Mouse (Mus musculus) midbrain, postnatal 0 days (tissue): ENCODE data around the gene Sytl3. TPM values are rescaled to one million over a fixed set of nuclear protein-coding genes. Genes with fewer than 3 reads are reported as not detected.
"Not testable (repeated sequence)": the region's sequence is repeated elsewhere in the genome, so short reads cannot be mapped to it uniquely, and the experiment has no call there.

ENCODE experiments used
- ATAC-seq: fragments of 200-750 bp; cut with Nextera tagmentation; 2 replicates; pipeline ENCODE4 v1.8.0; 2017; ENCODE audit warnings: moderate number of reproducible peaks, mild to moderate bottlenecking, moderate TSS enrichment, moderate library complexity; ENCODE audit not compliant: low FRiP score
- DNase-seq: peaks from one replicate; pipeline ENCODE4 v3.0.0-alpha.2; 2015; ENCODE audit warnings: low spot score
- H3K27ac ChIP-seq: fragments of 300-500 bp; sonication (generic); 2 replicates; pipeline ENCODE4 v1.5.1; 2014; ENCODE audit warnings: low read depth, mild to moderate bottlenecking, low read length, mixed read lengths
- H3K27me3 ChIP-seq: fragments of 300-500 bp; sonication (generic); 2 replicates; pipeline ENCODE4 v1.6.1; 2014; ENCODE audit warnings: low read length, control low read depth, mixed read lengths; ENCODE audit not compliant: insufficient read depth
- H3K36me3 ChIP-seq: fragments of 300-500 bp; sonication (generic); 2 replicates; pipeline ENCODE4 v1.6.1; 2014; ENCODE audit warnings: low read length, control low read depth, mixed read lengths; ENCODE audit not compliant: insufficient read depth
- H3K4me1 ChIP-seq: fragments of 300-500 bp; sonication (generic); 2 replicates; pipeline ENCODE4 v1.6.1; 2014; ENCODE audit warnings: mild to moderate bottlenecking, control low read depth, antibody characterized with exemption, low read length, mixed read lengths; ENCODE audit not compliant: insufficient read depth
- H3K4me2 ChIP-seq: fragments of 300-500 bp; sonication (generic); 2 replicates; pipeline ENCODE4 v1.6.1; 2014; ENCODE audit warnings: low read depth, mild to moderate bottlenecking, low read length, mixed read lengths; ENCODE audit not compliant: poor library complexity, severe bottlenecking
- H3K4me3 ChIP-seq: fragments of 300-500 bp; sonication (generic); 2 replicates; pipeline ENCODE4 v1.5.1; 2014; ENCODE audit warnings: low read depth, mild to moderate bottlenecking, low read length, moderate library complexity
- H3K9ac ChIP-seq: fragments of 300-500 bp; sonication (generic); replicated peaks from 2 replicates; pipeline ENCODE4 v1.6.1; 2014; ENCODE audit warnings: mild to moderate bottlenecking, low read length, moderate library complexity, mixed read lengths; ENCODE audit not compliant: poor library complexity, severe bottlenecking
- H3K9me3 ChIP-seq: fragments of 300-500 bp; sonication (generic); 2 replicates; pipeline ENCODE4 v1.6.1; 2016; ENCODE audit warnings: low read length, control low read depth
- WGBS: fragments of 180-500 bp; shearing (Covaris S2); extraction: QIAGEN DNeasy Blood & Tissue Kit; methylation state at CpG from one replicate; pipeline ENCODE4 v1.1.7; 2014; 5-methylcytosine and 5-hydroxymethylcytosine counted together
- polyA plus RNA-seq: library from polyadenylated mRNA; unstranded; fragments of >200 nt; fragmentation: Nextera tagmentation; extraction: Ambion mirVana; gene quantifications from 2 replicates; pipeline ENCODE4 v1.2.1, GENCODE M21; 2015
- total RNA-seq: library from RNA; depleted of rRNA; stranded (reverse); fragments of >200 nt; gene quantifications from 2 replicates; pipeline ENCODE4 v1.2.3, GENCODE M21; 2014

The Sytl3 gene
- total and polyA plus RNA-seq, 2 experiments from 2014 or later = 0.65 TPM; not detected in 1

- not testable (repeated sequence) for H3K9ac ChIP-seq, H3K27ac ChIP-seq, H3K36me3 ChIP-seq, H3K4me1 ChIP-seq, H3K9me3 ChIP-seq, DNase-seq, H3K27me3 ChIP-seq, H3K4me2 ChIP-seq, H3K4me3 ChIP-seq, ATAC-seq
- WGBS = 86% methylated on average over 10 of the region's 10 CpGs
Observed at GRCm38 (mm10) chr17:6640044-6640637, 18.8 kb upstream of the Sytl3 start.

DNA sequence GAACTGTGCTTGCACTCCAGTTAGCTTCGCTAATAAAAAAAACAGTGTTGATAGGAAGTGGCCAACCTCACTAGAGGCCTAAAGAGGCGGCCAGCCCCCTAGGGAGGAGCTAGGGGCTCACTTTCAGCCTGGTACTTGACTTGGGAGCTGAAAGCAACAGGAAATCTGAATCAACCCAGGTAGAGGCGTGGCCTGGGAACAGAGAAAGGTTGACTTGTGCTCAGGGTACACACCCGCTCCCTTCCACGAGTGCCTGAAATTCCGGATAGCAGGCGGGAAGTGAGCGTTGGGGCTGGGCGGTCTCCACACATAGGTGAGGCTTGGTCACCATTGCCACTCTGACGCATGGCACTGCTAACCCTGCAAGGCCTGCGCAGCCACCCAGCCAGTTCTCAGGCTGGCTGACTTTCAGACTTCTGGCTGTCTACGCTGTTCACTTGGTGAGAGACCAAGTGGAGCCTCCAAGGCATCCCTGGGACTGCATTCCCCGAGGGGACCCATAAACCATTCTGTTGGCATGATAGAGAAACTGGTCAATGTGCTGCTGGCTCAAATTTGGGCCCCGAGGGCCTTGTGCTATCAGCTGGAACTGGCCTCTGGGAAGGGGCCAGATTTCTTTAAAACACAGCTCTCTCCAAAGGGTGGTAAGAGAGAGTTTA is 18.0 kb upstream of the Sytl3 start:
- H3K4me2 ChIP-seq, H3K4me3 ChIP-seq, H3K27me3 ChIP-seq, H3K9me3 ChIP-seq, ATAC-seq, H3K27ac ChIP-seq, DNase-seq, H3K4me1 ChIP-seq, H3K9ac ChIP-seq, H3K36me3 ChIP-seq: not testable (repeated sequence)
- 92% methylated on average over 14 of the region's 14 CpGs for WGBS

DNA sequence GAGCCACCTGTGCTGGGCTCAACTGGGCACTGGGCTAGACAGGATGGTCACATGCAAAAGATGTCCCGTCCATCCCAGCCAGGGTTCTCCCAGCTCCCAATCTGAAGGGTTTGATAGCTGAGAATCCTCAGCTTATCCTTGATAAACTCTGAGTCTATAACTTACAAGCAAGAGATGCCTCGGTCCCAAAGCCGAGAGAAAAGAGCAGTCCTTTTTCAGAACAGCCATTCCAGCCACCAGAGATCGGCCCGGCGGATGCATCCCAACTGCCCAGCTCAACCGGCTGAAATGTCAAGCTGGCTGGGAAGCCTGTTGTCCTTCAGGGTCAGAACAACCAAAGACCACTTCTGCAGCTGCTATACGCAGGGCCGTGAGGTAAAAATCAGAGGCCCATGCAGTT is 14.7 kb upstream of the Sytl3 start:
- ATAC-seq, H3K4me2 ChIP-seq, H3K27ac ChIP-seq, H3K4me1 ChIP-seq, H3K9ac ChIP-seq, H3K9me3 ChIP-seq, H3K36me3 ChIP-seq, H3K27me3 ChIP-seq, H3K4me3 ChIP-seq, DNase-seq: not testable (repeated sequence)
- 93% methylated on average over 7 of the region's 9 CpGs for WGBS

DNA sequence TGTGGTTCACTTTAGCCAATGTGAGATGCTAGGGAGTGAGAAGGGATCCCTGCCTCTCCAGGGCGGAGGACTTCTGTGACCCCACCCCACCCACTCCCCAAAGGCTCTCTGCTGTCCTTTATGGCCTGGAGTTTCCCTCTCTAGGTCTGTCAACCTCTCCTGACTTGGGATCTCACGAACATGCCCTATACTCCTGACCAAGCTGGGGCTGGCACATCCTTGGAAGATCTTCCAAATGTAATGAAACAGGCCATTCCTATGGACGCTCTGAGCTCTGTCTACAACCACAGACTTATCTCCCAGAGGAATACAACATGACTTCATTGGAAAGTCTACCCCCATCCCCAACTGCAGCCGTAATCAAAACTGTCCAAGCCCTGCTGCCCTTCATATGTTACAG is 14.2 kb upstream of the Sytl3 start:
- H3K36me3 ChIP-seq, DNase-seq, H3K9ac ChIP-seq, H3K27ac ChIP-seq, H3K9me3 ChIP-seq, H3K4me2 ChIP-seq, H3K4me3 ChIP-seq, H3K27me3 ChIP-seq, ATAC-seq, H3K4me1 ChIP-seq: not testable (repeated sequence)
- WGBS = 90% methylated on average over 4 of the region's 4 CpGs

DNA sequence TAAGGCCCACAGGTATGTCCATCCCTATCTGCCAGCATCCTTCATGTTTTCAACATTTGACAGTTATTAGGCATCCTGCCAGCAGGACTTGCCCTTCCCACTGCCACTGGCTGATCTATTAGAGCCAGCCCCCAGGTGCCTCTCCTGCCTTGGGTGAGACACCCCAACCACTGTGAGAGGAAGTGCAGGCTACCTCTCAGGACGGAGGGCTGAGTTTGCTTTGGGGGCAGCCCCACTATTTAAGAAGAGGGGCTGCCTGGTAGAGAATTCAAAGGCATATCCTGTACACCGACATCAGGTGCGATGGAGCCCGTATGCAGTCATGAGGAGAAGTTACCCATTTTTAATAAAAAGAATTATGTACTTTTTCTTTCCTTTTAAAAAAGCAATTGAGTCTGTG is 13.2 kb upstream of the Sytl3 start:
- H3K27ac ChIP-seq, DNase-seq, H3K4me2 ChIP-seq, H3K27me3 ChIP-seq, H3K4me1 ChIP-seq, ATAC-seq, H3K9me3 ChIP-seq, H3K36me3 ChIP-seq, H3K4me3 ChIP-seq, H3K9ac ChIP-seq: not testable (repeated sequence)
- 91% methylated on average over 3 of the region's 4 CpGs for WGBS

GRCm38 (mm10) chr17:6646841-6647240 is 12.1 kb upstream of the Sytl3 start:
- WGBS = 98% methylated on average over 8 of the region's 8 CpGs
- H3K9ac ChIP-seq, H3K4me3 ChIP-seq, H3K4me2 ChIP-seq, H3K36me3 ChIP-seq, H3K4me1 ChIP-seq, H3K27ac ChIP-seq, DNase-seq, H3K27me3 ChIP-seq, H3K9me3 ChIP-seq, ATAC-seq: not testable (repeated sequence)

DNA sequence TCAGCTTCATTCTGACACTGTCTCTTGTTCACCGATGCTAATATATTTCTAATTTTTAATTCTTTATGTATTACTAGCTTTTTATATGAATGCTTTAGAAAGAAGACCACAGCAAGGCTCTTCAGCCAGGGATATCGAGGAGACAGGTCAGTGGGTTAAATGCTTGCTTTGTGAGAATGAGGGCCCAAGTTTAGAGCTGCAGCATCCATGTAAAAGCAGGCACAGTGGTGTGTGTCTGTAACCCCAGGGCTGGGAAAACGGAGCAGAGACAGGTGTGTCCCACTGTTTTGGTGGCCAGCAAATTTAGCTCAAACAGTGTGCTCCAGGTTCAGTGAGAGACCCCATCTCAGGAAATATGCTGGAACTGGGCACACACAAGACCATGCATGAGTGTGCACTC is 11.4 kb upstream of the Sytl3 start:
- not testable (repeated sequence) for H3K4me2 ChIP-seq, ATAC-seq, DNase-seq, H3K9me3 ChIP-seq, H3K9ac ChIP-seq, H3K4me1 ChIP-seq, H3K27me3 ChIP-seq, H3K36me3 ChIP-seq, H3K27ac ChIP-seq, H3K4me3 ChIP-seq
- WGBS = 95% methylated on average over 3 of the region's 3 CpGs

- H3K36me3 ChIP-seq, H3K4me3 ChIP-seq, DNase-seq, ATAC-seq, H3K9ac ChIP-seq, H3K9me3 ChIP-seq, H3K4me1 ChIP-seq, H3K27ac ChIP-seq, H3K27me3 ChIP-seq, H3K4me2 ChIP-seq: not testable (repeated sequence)
- 87% methylated on average over 5 of the region's 7 CpGs for WGBS
Observed at GRCm38 (mm10) chr17:6650904-6651565, 7.9 kb upstream of the Sytl3 start.
